Mouse (Mus musculus) right cerebral cortex, adult 18-20 months (tissue): ENCODE results near the gene Cirbp.
A peak's percentile ranks its signal among the peaks of the same experiment; 100 is the strongest.
"Not testable (repeated sequence)": the region's sequence is repeated elsewhere in the genome, so short reads cannot be mapped to it uniquely, and the experiment has no call there.

ENCODE experiments used
- DNase-seq: peaks from one replicate; pipeline ENCODE4 v3.0.0; 2022; ENCODE audit warnings: mixed read lengths

The Cirbp gene

DNA sequence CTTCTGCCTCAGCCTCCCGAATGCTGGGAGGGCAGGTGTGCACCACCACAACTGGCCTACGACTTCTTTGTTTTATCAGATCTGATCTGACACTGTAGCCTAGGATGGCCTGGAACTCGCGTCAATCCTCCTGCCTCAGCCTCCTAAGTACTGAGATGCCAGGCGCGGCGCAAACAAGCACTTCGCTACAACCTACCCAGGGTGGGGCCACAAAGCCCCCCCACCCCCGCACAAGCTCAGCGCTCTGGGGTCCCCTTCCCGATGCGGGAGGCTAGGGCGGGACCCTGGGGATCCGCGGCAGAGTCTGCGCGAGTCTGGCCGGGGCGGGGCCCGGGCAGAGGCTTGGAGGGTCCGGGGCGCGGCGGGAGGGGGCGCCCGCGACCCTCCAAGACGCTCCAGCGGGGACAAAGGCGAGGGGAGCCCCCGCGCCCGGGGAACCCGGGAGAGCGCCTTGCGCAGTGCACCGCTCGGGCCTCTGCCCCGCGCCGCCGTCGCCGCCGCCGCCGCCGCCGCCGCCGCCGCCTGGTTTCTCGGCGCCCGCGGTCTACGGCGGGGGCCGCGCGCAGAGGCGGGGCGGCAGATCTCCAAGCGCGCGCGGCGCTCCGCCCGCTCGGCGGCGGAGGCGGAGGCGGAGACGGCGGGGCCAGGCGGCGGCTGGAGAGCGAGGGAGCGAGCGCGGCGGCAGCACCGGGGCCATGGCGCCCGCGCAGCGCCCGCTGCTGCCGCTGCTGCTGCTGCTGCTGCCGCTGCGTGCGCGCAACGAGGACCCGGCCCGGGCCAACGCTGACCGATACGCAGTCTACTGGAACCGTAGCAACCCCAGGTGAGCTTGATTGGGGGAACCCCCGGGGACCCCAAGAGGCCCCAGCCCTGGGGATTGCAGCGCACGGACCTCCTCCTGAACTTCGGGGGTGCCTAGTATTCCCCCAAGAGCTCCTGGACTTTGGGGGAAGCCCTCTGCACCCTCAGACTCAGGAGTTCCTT, 13.6 kb downstream of the Cirbp start, which contains the start of gene Efna2:
TSS of gene Efna2 (plus strand) at position 415 of the 984 bp plus-strand sequence.
- DNase-seq: peak; percentile 68

GRCm38 (mm10) chr10:80180288-80180687, 14.5 kb downstream of the Cirbp start:
- no peak for DNase-seq

GRCm38 (mm10) chr10:80180823-80181222, 15.0 kb downstream of the Cirbp start:
- no peak for DNase-seq

- no peak for DNase-seq
These were observed 16.8 kb downstream of the Cirbp start for GRCm38 (mm10) chr10:80182547-80182946.

- DNase-seq: no peak
These were observed 20.9 kb downstream of the Cirbp start for GRCm38 (mm10) chr10:80186649-80187048.

DNA sequence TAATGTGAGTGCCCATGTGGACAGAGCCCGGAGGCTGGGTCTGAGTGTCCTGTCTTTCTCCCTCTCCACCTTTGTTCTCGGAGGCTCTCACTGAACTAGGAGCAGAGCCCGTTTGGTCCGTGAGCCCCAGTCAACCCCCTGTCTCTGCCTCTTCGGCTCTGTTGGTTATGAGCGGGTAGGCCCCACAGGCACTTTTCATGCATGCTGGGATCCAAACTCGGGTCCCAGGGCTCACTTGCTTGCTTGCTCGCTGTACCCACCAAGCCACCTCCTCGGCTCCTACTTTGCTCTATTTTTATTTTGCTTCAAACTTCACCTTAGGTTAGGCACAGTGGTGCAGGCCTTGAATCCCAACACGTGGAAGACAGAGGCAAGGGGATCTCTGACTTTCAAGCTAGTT, 22.0 kb downstream of the Cirbp start:
- DNase-seq: no peak

- no peak for DNase-seq
These were observed 22.8 kb downstream of the Cirbp start for GRCm38 (mm10) chr10:80188453-80189024.

- no peak for DNase-seq
These were observed 24.2 kb downstream of the Cirbp start for GRCm38 (mm10) chr10:80189999-80190398.

DNA sequence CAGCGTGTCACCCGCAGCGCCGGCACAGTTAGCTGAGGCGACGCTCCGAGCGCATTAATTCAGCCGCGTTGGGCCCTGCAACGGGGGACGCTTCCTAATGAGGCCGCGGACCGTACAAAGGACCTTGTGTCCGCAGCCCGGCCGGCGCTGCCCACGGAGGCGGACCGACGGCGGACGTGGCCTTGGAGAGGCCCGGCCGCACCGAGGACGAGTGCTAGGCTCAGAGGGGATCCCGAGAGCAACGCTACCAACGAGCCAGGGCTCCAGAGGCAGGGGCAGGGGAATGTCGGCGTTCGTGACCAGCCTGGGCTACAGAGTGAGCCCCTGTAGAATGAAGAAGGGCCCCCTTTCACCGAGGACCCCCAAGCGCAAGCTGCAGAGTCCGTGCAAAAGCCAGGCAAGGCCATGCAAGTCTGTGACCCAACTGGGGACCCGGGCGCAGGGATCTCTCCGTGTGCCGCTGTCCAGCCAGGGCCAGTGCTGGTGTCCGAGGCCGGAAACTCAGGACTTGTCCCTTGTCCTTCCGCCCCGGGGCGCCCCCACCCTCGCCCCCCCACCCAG, 24.8 kb downstream of the Cirbp start:
- DNase-seq: peak; percentile 41

GRCm38 (mm10) chr10:80193976-80194375, 28.2 kb downstream of the Cirbp start:
- DNase-seq: no peak

DNA sequence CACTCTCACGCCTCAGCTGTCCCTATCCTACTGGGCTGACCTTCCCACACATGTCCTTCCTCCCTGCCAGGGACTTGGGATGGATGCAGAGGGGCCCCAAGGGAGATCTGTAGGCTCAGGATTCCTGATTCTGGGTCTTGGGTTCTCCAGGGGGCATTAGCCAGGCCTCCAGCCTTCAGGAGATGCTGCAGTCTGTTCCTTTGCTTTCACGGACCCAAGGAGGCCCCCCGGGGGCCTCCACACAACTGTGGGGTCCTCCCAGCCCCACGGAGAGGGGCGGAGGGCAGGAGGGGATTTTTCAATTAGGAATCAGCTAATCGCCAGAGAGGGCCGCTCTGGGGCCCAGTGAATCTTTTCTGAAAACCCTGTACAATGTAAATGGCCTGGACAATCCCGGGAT, 28.7 kb downstream of the Cirbp start:
- DNase-seq: no peak

DNA sequence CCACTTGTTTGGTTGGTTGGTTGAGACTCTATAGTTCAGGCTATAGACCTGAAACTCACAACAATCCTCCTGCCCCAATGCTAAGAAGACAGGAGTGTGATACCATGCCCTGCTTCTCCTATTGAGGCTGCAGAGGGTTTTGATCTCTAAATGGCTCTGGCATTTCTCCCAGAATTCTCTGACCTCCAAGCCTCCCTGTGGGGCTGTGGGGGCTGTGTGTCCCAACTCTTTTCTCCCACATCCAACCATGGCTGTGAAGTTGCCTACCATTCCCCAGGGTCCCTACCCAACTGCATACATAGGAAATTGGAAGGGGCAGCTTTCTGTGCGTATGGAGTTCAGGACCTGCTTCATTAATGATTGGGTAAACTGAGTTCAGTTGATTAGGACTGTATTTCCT, 30.4 kb downstream of the Cirbp start:
- no peak for DNase-seq

DNA sequence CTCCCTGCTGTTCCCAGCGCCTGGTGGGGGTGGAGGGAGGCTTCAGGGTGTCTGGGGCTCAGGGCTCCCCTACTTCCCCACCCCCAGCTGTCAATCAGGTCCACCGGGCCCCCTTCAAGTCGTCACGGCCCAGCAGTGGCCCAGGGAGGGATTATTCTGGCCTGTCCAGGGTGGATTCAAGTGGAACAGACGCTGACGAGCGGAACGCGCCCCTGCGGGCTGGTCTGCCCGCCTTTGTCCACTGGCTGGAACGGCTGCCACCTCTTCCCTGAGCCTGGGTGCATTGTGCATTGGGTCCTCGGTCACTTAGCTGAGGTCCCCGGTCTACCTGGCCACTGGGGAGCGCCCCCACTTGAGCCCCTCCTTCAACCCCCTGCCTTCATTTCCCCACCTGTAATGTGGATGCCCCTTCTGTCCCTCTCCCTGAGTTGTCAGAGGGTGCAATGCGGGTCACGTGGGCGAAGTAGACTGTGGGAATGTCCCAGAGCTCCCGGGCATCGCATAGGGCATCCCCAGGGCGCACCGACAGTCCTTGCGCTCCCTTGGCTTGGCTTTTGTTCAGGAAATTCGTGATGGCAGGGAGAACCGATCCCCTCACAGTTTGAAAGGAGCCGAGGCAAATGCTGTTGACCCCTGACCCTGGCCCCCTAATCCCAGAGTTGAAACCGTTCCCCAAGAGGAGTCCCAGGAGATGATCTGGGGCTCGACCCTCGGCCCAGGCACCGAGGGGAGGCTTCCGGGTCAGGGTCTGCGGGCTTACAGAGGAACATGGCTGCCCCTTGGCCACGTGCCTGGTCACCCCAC, 31.2 kb downstream of the Cirbp start:
- no peak for DNase-seq

DNA sequence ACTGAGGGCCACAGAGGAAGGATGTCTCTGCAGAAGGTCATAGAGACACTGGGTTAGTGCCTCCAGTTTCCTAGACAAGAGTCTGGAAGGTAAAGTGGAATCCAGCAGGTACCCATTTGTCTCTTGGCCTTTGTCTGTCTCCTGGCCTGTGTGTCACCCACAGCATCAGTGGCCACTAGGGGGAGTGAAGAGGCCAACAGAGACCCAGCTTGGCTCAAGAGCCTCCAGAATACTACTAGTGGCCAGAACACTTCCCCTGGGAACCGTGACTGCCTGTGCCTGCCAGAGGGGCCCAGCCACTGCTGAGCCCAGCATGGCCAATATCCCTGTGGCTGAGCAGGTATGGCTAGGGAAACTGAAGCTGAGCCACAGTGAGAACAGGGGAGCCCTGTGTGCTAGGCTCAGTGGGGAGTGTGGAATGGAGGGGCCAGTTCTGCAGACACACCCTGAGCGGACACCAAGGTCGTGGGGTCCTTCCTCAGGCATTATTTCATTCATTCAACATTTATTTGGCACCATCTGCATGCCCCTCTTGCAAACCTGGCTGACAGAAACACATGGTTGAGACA, 33.7 kb downstream of the Cirbp start:
- DNase-seq: peak; percentile 83

DNA sequence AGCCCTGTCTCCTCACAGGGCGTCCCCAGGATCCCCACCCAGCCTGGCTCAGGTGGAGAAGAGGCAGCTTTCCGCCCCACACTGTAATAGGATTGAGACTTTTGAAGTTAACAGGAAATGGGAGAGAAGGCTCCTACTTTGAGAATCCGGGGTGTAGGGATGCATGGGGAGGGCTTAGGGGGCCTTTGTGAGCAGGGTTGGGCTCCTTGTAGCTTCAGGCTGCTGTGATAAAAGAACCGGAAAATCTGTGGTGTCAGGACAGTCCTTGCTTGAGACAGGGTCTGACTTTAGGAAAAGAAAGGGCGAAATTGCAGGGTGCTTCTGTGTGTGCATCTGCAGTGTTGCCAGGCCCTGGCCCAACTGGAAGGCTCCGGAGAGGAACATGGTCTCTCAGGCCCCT, 34.7 kb downstream of the Cirbp start:
- no peak for DNase-seq

DNA sequence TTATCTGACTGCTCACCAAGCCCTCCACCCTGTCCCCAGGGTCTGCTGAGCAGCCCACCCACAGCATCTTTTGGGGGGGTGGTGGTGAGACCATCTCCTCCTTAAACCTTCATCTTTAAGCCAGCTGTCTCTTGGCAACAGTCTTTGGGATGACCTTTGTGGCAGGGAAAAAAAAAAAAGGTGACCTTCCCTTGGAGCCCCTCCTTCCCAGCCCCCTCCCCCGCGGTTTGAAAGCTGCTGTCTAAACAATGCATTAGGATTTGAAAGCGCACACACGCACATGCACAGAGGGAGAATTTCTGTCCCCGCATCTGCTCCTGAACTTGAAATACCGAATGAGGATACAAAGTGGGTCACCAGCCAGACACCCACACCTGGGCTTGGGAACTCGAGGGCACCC, 38.3 kb downstream of the Cirbp start:
- DNase-seq: no peak

DNA sequence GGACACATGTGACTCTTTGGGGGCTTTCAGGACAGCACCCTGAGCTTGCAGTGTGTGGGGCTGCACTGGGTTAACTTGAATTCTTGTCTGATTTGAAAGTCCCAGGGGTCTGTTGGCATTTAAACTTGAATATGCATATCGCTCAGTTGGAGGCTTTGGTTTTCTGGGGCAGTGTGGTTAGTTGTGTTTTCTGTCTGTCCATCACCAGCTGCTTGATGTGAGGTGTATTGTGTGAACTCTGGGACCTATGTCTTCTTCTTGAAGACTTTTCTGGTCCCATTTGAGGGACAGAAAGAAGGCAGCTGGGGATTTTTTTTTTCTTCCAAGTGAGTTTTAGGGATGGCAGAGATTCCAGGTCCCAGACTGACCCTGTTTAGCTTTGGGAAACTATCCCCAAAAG, 41.4 kb downstream of the Cirbp start:
- no peak for DNase-seq

GRCm38 (mm10) chr10:80207676-80208075, 41.9 kb downstream of the Cirbp start:
- no peak for DNase-seq

- DNase-seq: no peak
These were observed 42.5 kb downstream of the Cirbp start for GRCm38 (mm10) chr10:80208248-80208647.

DNA sequence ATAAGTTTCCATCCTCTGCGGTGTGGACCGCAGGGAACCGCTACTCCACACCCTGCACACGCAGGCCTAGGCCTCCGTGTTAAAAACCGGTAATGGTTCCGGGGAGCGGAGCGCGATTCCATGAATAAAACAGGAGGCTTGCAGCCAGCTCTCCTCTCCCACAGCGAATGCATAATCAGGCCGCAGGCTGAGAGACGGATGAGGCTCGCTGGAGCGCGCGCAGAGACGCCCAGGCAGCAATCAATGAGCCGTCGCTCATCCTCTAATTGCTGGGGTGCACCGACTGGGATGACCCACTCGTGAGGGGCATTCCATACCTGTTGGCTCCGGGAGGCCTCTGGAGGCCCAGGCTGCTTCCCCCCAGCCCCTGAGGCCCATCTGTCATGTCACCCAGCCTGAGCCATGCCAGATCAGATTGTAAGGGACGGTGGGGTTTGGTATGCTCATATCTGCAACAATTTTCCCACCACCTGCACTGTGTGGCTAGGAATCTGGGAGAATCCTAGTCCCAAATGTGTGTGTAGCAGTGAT, 43.1 kb downstream of the Cirbp start:
- peak; percentile 50 for DNase-seq

- not testable (repeated sequence) for DNase-seq
These were observed 45.8 kb downstream of the Cirbp start for GRCm38 (mm10) chr10:80211547-80212103.
